Mouse (Mus musculus): ENCODE data around the gene Rpa3. TPM values are rescaled to one million over a fixed set of nuclear protein-coding genes. Genes with fewer than 3 reads are reported as not detected.

Gene Rpa3
- total and polyA plus RNA-seq, 3 experiments: 0.17 to 18.0 (median 9.9) TPM

DNA sequence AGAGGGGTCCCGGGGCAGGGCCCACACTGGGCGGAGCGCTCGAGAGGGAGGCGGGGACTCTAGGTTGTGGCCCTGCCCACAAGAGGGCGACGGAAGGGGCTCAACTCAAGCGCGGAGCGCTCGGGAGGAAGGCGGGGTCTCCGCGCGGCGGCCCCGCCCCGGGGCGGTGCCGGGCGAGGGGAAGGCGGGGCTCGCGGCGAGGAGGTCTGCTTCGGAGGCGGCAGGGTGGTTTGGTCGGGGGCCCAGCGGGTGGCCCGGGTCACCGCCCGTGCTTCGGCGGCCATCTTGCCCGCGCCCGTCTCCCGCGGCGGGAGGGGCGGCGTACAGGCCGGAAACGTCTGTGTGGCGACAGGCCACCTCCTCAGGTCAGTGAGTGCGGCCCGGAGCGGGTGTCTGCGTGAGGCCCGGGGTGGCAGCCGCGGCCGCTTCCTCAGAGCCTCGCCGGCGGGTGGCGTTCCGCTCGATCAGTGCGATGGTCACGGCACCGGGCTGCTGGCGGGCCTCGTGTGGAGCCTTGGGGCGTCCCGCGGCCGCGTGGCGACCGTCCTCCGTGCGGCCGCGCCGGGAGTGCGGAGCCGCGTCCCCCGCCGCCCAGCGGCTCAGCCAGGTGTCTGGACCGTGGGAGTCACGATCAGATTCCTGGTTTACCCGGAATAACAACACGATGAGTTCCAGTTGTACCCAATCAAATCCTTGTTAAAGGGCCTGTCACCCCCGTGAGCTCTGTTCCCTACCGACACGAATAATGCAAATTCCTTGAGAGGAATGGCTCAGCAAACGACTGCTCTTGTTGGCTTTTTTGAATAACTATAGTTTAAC lies 49.7 kb downstream of the Rpa3 start, which contains the start of gene Mios:
Gene Mios (plus strand): TSS at position 176 of the 819 bp plus-strand sequence.
- peak; percentile 95 for DNase-seq

Other genes with a start within 250 kb of the Rpa3 start
- 1 to 10 TPM in 1 of 2 experiments, under 1 TPM in 1; 0.86 to 2.0 TPM for gene Col28a1, start 66.6 kb downstream of the Rpa3 start, total RNA-seq (2021)
- gene Col28a1, start 66.6 kb downstream of the Rpa3 start, polyA plus RNA-seq (2012; rRNA removed): 0.12 TPM in 2 replicates
- gene Mios, start 50.0 kb downstream of the Rpa3 start, total RNA-seq (2021): 10 to 100 TPM; 13.8 to 17.1 TPM
- gene Mios, start 50.0 kb downstream of the Rpa3 start, polyA plus RNA-seq (2012; rRNA removed): 1.5 and 2.5 TPM in 2 replicates
- 10 to 100 TPM; 17.2 to 18.4 TPM for gene Umad1, start 115 bp upstream of the Rpa3 start, total RNA-seq (2021)
- gene Umad1, start 115 bp upstream of the Rpa3 start, polyA plus RNA-seq (2012; rRNA removed): 5.6 and 7.4 TPM in 2 replicates
- 1 to 10 TPM in 1 of 2 experiments, under 1 TPM in 1; 0.75 to 2.7 TPM for gene Gm45062, start 277 bp upstream of the Rpa3 start, total RNA-seq (2021)
- 0.03 and 0.06 TPM in 2 replicates for gene Gm45062, start 277 bp upstream of the Rpa3 start, polyA plus RNA-seq (2012; rRNA removed)

Measured in adrenal gland, adult 2 months (tissue).